Mouse (Mus musculus) stomach, postnatal 0 days (tissue): ENCODE data around the gene Uaca. TPM values are rescaled to one million over a fixed set of nuclear protein-coding genes. Genes with fewer than 3 reads are reported as not detected.

Experiments used
- ATAC-seq: fragments of 200-750 bp; cut with Nextera tagmentation; 2 replicates; pipeline ENCODE4 v1.8.0; 2017; ENCODE audit not compliant: low FRiP score, low TSS enrichment
- DNase-seq: peaks from one replicate; pipeline ENCODE4 v3.0.0-alpha.2; 2016; ENCODE audit warnings: low spot score
- H3K27ac ChIP-seq: fragments of 300-500 bp; sonication (generic); replicated peaks from 2 replicates; pipeline ENCODE4 v1.5.1; 2014; ENCODE audit warnings: mild to moderate bottlenecking, control low read depth
- H3K27me3 ChIP-seq: fragments of 300-500 bp; sonication (generic); 2 replicates; pipeline ENCODE4 v1.6.1; 2014; ENCODE audit warnings: low read length; ENCODE audit not compliant: control insufficient read depth, insufficient read depth
- H3K36me3 ChIP-seq: fragments of 300-500 bp; sonication (generic); 2 replicates; pipeline ENCODE4 v1.6.1; 2014; ENCODE audit warnings: low read length, mixed read lengths; ENCODE audit not compliant: control insufficient read depth, insufficient read depth
- H3K4me1 ChIP-seq: fragments of 300-500 bp; sonication (generic); replicated peaks from 2 replicates; pipeline ENCODE4 v1.6.1; 2014; ENCODE audit warnings: antibody characterized with exemption; ENCODE audit not compliant: control insufficient read depth, insufficient read depth
- H3K4me2 ChIP-seq: fragments of 300-500 bp; sonication (generic); replicated peaks from 2 replicates; pipeline ENCODE4 v1.6.1; 2014; ENCODE audit warnings: low read depth, mild to moderate bottlenecking, control low read depth, moderate library complexity
- H3K4me3 ChIP-seq: fragments of 300-500 bp; sonication (generic); 2 replicates; pipeline ENCODE4 v1.5.1; 2014; ENCODE audit warnings: low read depth, low read length, control low read depth
- H3K9ac ChIP-seq: fragments of 300-500 bp; sonication (generic); 2 replicates; pipeline ENCODE4 v1.6.1; 2014; ENCODE audit warnings: mild to moderate bottlenecking, low read length, control low read depth, mixed read lengths
- H3K9me3 ChIP-seq: fragments of 300-500 bp; sonication (generic); 2 replicates; pipeline ENCODE4 v1.6.1; 2016; ENCODE audit warnings: low read length; ENCODE audit not compliant: control insufficient read depth
- CTCF ChIP-seq: IDR thresholded peaks from 2 replicates; pipeline ENCODE4 v1.5.1; 2016; ENCODE audit warnings: antibody characterized with exemption, low read depth, mild to moderate bottlenecking, moderate library complexity
- EP300 ChIP-seq: optimal IDR thresholded peaks from 2 replicates; pipeline ENCODE3; 2016; ENCODE audit warnings: antibody characterized with exemption
- WGBS: fragments of 180-500 bp; shearing (Covaris S2); extraction: QIAGEN DNeasy Blood & Tissue Kit; methylation state at CpG from one replicate; pipeline ENCODE4 v1.1.7; 2014; 5-methylcytosine and 5-hydroxymethylcytosine counted together
- polyA plus RNA-seq: library from polyadenylated mRNA; unstranded; fragments of >200 nt; fragmentation: Nextera tagmentation; extraction: Ambion mirVana; gene quantifications from 2 replicates; pipeline ENCODE4 v1.2.1, GENCODE M21; 2015

Uaca gene
- polyA plus RNA-seq, 1 experiment from 2014 or later: 17.3 TPM

DNA sequence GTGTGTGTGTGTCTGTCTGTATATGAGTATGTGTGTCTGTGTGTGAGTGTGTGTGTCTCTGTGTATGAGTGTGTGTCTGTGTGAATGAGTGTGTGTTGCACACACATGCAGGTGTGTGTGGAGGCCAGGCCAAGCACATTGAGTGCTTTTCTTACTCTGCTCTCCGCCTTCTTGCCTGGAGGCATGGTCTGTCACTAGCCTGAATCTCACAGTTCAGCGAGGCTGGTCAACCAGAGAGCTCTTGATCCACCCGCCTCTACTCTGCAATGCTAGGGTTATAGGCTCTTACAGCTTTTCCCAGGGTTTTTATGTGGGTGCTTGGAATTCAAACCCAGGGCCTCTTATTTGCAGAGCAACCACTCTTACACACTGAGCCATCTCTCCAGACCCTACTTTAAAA lies 84.3 kb downstream of the Uaca start:
- H3K4me3 ChIP-seq: no peak overlapping the region
- H3K9me3 ChIP-seq: no peaks in the 10 kb centered on the region
- ATAC-seq (no peak), DNase-seq (no peak)
- no peaks in the 10 kb centered on the region for H3K27me3 ChIP-seq
- H3K4me1 ChIP-seq: no peaks in the 10 kb centered on the region
- H3K9ac ChIP-seq: no peak overlapping the region
- no peaks in the 10 kb centered on the region for H3K36me3 ChIP-seq
- TF ChIP-seq EP300 (no peak), CTCF (no peak)
- WGBS: 89% methylated on average over 3 of the region's 3 CpGs
- no peak overlapping the region for H3K27ac ChIP-seq
- no peak overlapping the region for H3K4me2 ChIP-seq

- TF ChIP-seq EP300 (no peak), CTCF (no peak)
- Histone ChIP-seq H3K4me2 (no peak overlapping the region), H3K4me1 (no peaks in the 10 kb centered on the region), H3K9ac (no peak overlapping the region), H3K4me3 (no peak overlapping the region), H3K27ac (no peak overlapping the region), H3K27me3 (no peaks in the 10 kb centered on the region), H3K36me3 (no peaks in the 10 kb centered on the region), H3K9me3 (no peaks in the 10 kb centered on the region)
- DNase-seq (no peak), ATAC-seq (no peak)
- 72% methylated on average over 6 of the region's 6 CpGs for WGBS
Measured at GRCm38 (mm10) chr9:60885148-60885547, 90.8 kb downstream of the Uaca start.

DNA sequence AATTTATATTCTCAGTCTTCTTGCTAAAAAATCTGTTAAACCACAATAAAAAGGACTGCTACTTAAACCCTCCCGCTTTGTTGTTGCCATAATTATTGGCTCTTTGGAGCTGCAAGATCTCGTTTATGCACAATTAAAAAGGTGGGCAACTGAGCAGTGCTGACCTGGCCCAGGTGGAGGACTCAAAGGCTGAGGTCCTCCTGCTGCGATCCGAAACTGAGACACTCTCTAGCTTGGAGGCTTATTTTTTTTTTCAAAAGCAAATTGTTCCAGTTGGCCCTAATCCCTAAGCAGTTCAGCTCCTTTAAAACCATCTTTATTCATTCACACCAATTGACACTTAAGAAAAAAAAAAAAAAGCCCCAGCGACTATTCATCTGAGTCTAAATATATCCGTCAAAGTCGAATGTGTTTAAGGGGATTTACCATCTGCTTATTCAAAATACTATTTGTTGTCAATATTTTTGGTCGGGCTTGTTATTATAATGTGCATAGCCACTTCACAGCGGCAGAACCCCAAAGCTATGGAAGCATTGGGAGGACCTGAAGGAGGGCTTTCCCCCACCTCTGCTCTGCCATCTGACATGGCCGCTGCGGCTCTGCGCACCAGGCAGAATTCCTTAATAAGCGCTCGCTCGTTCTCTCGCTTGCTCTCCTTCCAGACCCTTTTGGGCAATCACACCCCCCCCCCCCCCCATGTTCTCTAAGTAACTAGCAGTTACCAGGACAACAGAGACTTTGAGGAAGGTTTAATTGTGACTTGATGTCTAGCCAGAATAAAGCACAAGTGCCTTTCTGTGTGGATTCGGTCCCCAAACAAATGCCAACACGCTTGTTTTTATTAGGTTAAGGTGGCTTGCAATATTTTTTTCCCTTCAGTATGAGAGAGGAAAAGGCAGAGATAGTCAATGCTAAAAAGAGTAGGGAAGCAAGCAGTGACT lies 92.4 kb downstream of the Uaca start:
- no peak for DNase-seq
- 53% methylated on average over 18 of the region's 18 CpGs for WGBS
- no peaks in the 10 kb centered on the region for H3K36me3 ChIP-seq
- H3K4me1 ChIP-seq: no peaks in the 10 kb centered on the region
- H3K9ac ChIP-seq: no peak overlapping the region
- no peaks in the 10 kb centered on the region for H3K27me3 ChIP-seq
- H3K27ac ChIP-seq: 0 out of 2 replicates have a peak overlapping the region, but pooled peaks have one; percentile 24
- ATAC-seq: no peak
- H3K9me3 ChIP-seq: no peaks in the 10 kb centered on the region
- TF ChIP-seq CTCF (no peak), EP300 (no peak)
- H3K4me2 ChIP-seq: no peak overlapping the region
- no peak overlapping the region for H3K4me3 ChIP-seq

DNA sequence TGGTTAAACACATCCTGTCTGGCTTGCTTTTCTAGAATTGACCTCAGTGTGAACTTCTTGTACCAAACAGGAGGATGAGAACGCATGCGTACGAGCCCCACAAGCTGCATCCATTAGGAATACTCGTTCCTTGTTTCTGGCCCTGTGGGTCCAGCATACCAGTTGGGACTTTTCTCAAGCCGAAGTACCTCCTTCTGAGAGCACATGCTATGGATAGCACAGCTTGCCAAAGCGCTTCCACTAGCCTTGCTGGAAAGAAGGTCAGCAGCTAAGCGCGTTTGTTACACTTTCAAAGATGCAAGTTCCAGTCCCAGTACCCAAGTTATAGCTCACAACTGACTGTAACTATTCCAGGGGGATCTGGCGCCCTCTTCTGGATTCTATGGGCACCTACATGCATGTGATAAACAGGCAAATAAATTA lies 93.1 kb downstream of the Uaca start:
- no peak overlapping the region for H3K27ac ChIP-seq
- no peaks in the 10 kb centered on the region for H3K9me3 ChIP-seq
- H3K4me2 ChIP-seq: no peak overlapping the region
- H3K4me1 ChIP-seq: no peaks in the 10 kb centered on the region
- ATAC-seq (0 out of 2 replicates have a peak, but pooled peaks have one; percentile 45), DNase-seq (no peak)
- H3K27me3 ChIP-seq: no peaks in the 10 kb centered on the region
- no peak overlapping the region for H3K4me3 ChIP-seq
- no peak overlapping the region for H3K9ac ChIP-seq
- no peaks in the 10 kb centered on the region for H3K36me3 ChIP-seq
- TF ChIP-seq EP300: no peak
- TF ChIP-seq CTCF: peak; percentile 67
- 51% methylated on average over 9 of the region's 9 CpGs for WGBS

- TF ChIP-seq EP300 (no peak), CTCF (no peak)
- Histone ChIP-seq H3K4me3 (no peak overlapping the region), H3K9ac (no peak overlapping the region), H3K36me3 (no peaks in the 10 kb centered on the region), H3K9me3 (no peaks in the 10 kb centered on the region), H3K27me3 (no peaks in the 10 kb centered on the region), H3K4me2 (no peak overlapping the region), H3K4me1 (no peaks in the 10 kb centered on the region), H3K27ac (no peak overlapping the region)
- 81% methylated on average over 6 of the region's 6 CpGs for WGBS
- DNase-seq (no peak), ATAC-seq (no peak)
Measured at GRCm38 (mm10) chr9:60893511-60893910, 99.2 kb downstream of the Uaca start.

GRCm38 (mm10) chr9:60895486-60896110 lies 101.3 kb downstream of the Uaca start:
- DNase-seq (peak; percentile 81), ATAC-seq (peak; percentile 72)
- Histone ChIP-seq H3K27ac (no peak overlapping the region), H3K9me3 (no peaks in the 10 kb centered on the region), H3K27me3 (no peaks in the 10 kb centered on the region), H3K4me3 (no peak overlapping the region), H3K9ac (no peak overlapping the region), H3K4me2 (no peak overlapping the region), H3K4me1 (peaks cover 14% of the 10 kb centered on the region), H3K36me3 (no peaks in the 10 kb centered on the region)
- TF ChIP-seq CTCF (peak; percentile 97), EP300 (no peak)
- 56% methylated on average over 8 of the region's 8 CpGs for WGBS
